Mouse (Mus musculus) intestine, embryonic 14.5 days (tissue): ENCODE measurements at regions not wholly inside any gene's neighbourhood (a gene's known extent, or its start where the extent isn't known, plus 50 kb on each side); places are given as distances from the start of the nearest gene placed in this dataset.
A peak's percentile ranks its signal among the peaks of the same experiment; 100 is the strongest.

Experiments used
- ATAC-seq: fragments of 200-750 bp; cut with Nextera tagmentation; replicated peaks from 2 replicates; pipeline ENCODE4 v1.8.0; 2017; ENCODE audit warnings: low read depth, moderate number of reproducible peaks, moderate TSS enrichment, moderate library complexity; ENCODE audit not compliant: low FRiP score, low TSS enrichment
- DNase-seq: peaks from one replicate; pipeline ENCODE4 v3.0.0-alpha.2; 2018; ENCODE audit warnings: low spot score
- H3K27ac ChIP-seq: fragments of 300-500 bp; sonication (generic); 2 replicates; pipeline ENCODE4 v1.5.1; 2014; ENCODE audit warnings: low read depth, mild to moderate bottlenecking, control low read depth
- H3K27me3 ChIP-seq: fragments of 300-500 bp; sonication (generic); replicated peaks from 2 replicates; pipeline ENCODE4 v1.6.1; 2014; ENCODE audit warnings: low read length, control low read depth; ENCODE audit not compliant: control insufficient read depth, insufficient read depth
- H3K36me3 ChIP-seq: fragments of 300-500 bp; sonication (generic); 2 replicates; pipeline ENCODE4 v1.6.1; 2014; ENCODE audit warnings: low read length, control low read depth; ENCODE audit not compliant: control insufficient read depth, insufficient read depth
- H3K4me1 ChIP-seq: fragments of 300-500 bp; sonication (generic); replicated peaks from 2 replicates; pipeline ENCODE4 v1.6.1; 2014; ENCODE audit warnings: low read length, control low read depth, mixed read lengths; ENCODE audit not compliant: control insufficient read depth, insufficient read depth
- H3K4me2 ChIP-seq: fragments of 300-500 bp; sonication (generic); 2 replicates; pipeline ENCODE4 v1.6.1; 2014; ENCODE audit warnings: low read length
- H3K4me3 ChIP-seq: fragments of 300-500 bp; sonication (generic); 2 replicates; pipeline ENCODE4 v1.5.1; 2014; ENCODE audit warnings: low read depth, low read length, control low read depth, mixed read lengths
- H3K9ac ChIP-seq: fragments of 300-500 bp; sonication (generic); 2 replicates; pipeline ENCODE4 v1.6.1; 2014; ENCODE audit warnings: mild to moderate bottlenecking, low read length
- H3K9me3 ChIP-seq: fragments of 300-500 bp; sonication (generic); 2 replicates; pipeline ENCODE4 v1.6.1; 2016; ENCODE audit warnings: low read length, control low read depth; ENCODE audit not compliant: control insufficient read depth
- WGBS: fragments of 180-500 bp; shearing (Covaris S2); extraction: QIAGEN DNeasy Blood & Tissue Kit; methylation state at CpG from one replicate; pipeline ENCODE4 v1.1.7; 2014; 5-methylcytosine and 5-hydroxymethylcytosine counted together

GRCm38 (mm10) chr10:37349261-37349660 lies 210.5 kb upstream of the Marcks start:
- ATAC-seq (no peak), DNase-seq (no peak)
- 56% methylated on average over 1 of the region's 1 CpGs for whole genome bisulfite sequencing
- no peaks in the 10 kb centered on the region for H3K27me3 ChIP-seq
- no peak overlapping the region for H3K4me2 ChIP-seq
- H3K9ac ChIP-seq: no peak overlapping the region
- H3K4me3 ChIP-seq: no peak overlapping the region
- H3K4me1 ChIP-seq: no peaks in the 10 kb centered on the region
- H3K36me3 ChIP-seq: no peaks in the 10 kb centered on the region
- H3K27ac ChIP-seq: no peak overlapping the region
- no peaks in the 10 kb centered on the region for H3K9me3 ChIP-seq

DNA sequence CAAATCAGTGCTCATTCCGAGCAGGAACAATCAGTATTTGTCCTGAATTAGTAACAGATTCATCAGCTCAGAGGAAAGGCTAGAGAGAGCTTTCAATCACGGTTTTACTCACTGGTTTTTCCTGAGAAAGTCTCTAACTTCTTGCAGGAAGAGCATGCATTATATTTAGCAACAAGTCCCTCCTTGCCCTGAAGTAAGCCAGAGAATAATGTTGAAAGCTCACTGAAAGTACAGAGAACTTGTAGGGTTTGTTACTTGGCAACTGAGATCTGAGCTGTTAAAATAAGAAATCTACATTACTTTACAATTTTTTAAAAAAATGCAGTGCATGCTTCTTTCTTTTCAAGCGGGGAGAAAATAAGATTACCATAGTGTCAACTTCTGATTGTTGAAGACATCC lies 209.7 kb upstream of the Marcks start:
- DNase-seq: no peak
- 70% methylated on average over 3 of the region's 3 CpGs for WGBS
- H3K27me3 ChIP-seq: no peaks in the 10 kb centered on the region
- no peaks in the 10 kb centered on the region for H3K4me1 ChIP-seq
- no peak overlapping the region for H3K4me3 ChIP-seq
- no peaks in the 10 kb centered on the region for H3K9me3 ChIP-seq
- no peak overlapping the region for H3K27ac ChIP-seq
- ATAC-seq: no peak
- no peak overlapping the region for H3K9ac ChIP-seq
- H3K4me2 ChIP-seq: no peak overlapping the region
- H3K36me3 ChIP-seq: no peaks in the 10 kb centered on the region

GRCm38 (mm10) chr10:37347661-37348060 lies 208.9 kb upstream of the Marcks start:
- no peaks in the 10 kb centered on the region for H3K9me3 ChIP-seq
- WGBS: 88% methylated on average over 3 of the region's 3 CpGs
- H3K36me3 ChIP-seq: no peaks in the 10 kb centered on the region
- DNase-seq: no peak
- H3K4me2 ChIP-seq: no peak overlapping the region
- H3K4me3 ChIP-seq: no peak overlapping the region
- ATAC-seq: no peak
- H3K27me3 ChIP-seq: no peaks in the 10 kb centered on the region
- H3K9ac ChIP-seq: no peak overlapping the region
- H3K27ac ChIP-seq: no peak overlapping the region
- H3K4me1 ChIP-seq: no peaks in the 10 kb centered on the region

- no peak for DNase-seq
- Histone ChIP-seq H3K4me1 (no peaks in the 10 kb centered on the region), H3K27ac (no peak overlapping the region), H3K4me2 (no peak overlapping the region), H3K4me3 (no peak overlapping the region), H3K27me3 (no peaks in the 10 kb centered on the region), H3K36me3 (no peaks in the 10 kb centered on the region), H3K9ac (no peak overlapping the region), H3K9me3 (no peaks in the 10 kb centered on the region)
- no peak for ATAC-seq
These were observed 204.0 kb upstream of the Marcks start for GRCm38 (mm10) chr10:37342675-37343074.

DNA sequence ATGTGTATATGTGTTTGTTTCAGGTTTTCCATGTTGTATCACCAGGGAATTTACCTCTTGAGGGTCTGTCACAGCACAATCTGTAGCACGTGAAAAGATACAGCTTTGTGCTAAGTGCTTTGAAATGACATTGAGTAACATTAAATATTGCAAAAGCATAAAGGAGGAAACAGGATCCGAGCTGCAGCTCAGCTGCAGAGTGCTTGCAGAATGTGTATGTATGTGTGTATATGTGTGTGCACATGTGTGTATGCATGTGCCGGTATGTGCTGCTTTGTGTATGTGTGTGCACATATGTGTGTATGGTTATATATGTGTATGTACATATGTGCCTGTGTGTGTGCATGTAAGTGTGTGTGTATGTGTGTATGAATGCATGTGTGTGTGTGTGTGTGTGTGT lies 200.9 kb upstream of the Marcks start:
- WGBS: 79% methylated on average over 3 of the region's 3 CpGs
- no peak overlapping the region for H3K9ac ChIP-seq

DNA sequence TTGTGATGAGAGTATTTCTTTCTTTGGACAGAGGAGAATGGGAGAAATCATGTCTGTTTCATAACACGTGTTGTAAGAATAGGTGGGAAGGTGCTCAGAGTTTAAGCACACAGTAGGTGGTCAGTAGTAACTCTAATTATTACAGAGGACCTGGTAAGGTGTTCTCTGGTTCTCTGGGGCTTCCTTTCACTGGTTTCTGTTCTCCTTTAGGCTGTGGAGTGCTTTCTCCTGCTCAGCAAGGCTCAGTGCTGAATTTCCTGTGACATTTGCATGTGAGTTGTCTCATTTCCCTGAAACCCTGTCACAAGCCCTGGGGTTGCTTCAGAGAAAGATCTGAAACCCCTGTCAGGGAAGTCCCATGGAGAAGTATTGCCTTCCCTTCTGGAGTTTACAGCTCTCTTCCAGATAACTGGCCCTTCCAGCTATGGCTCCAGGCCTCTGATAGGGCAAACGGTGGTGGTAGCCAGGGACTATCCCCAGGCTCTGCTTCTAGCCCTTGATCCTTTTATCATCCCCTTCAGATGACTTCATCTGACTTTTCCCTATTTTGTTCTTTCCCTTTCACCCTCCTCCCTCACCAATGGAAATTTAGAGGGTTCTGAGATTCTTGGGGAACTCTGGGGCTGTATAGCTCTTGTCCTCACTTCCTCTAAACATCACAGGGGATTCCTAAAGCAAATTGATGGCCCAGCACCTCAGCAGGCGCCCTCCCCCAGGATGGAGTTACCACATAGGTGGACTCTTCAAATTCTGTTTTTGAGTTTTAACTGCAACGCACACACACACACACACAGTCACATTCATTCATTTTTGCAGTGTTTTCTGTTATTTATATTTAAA lies 199.6 kb upstream of the Marcks start:
- Histone ChIP-seq H3K4me1 (no peaks in the 10 kb centered on the region; the same call in 1 of the 2 replicates), H3K27ac (no peak overlapping the region), H3K36me3 (no peaks in the 10 kb centered on the region), H3K4me2 (no peak overlapping the region), H3K4me3 (no peak overlapping the region), H3K9me3 (no peaks in the 10 kb centered on the region), H3K9ac (no peak overlapping the region), H3K27me3 (no peaks in the 10 kb centered on the region)
- ATAC-seq (no peak), DNase-seq (no peak)
- WGBS: 63% methylated on average over 4 of the region's 4 CpGs

More for the DNA sequence above, 200.9 kb upstream of the Marcks start:
- Histone ChIP-seq H3K36me3 (no peaks in the 10 kb centered on the region), H3K27ac (no peak overlapping the region), H3K4me3 (no peak overlapping the region), H3K9me3 (no peaks in the 10 kb centered on the region), H3K27me3 (no peaks in the 10 kb centered on the region), H3K4me2 (no peak overlapping the region), H3K4me1 (no peaks in the 10 kb centered on the region; the same call in 1 of the 2 replicates)
- DNase-seq (no peak), ATAC-seq (no peak)

- 14% methylated on average over 3 of the region's 3 CpGs for WGBS
- H3K9ac ChIP-seq: no peak overlapping the region
- H3K4me2 ChIP-seq: no peak overlapping the region
- ATAC-seq: peak; percentile 76; the same call in 1 of the 2 replicates
- H3K9me3 ChIP-seq: no peaks in the 10 kb centered on the region
- H3K27ac ChIP-seq: no peak overlapping the region
- no peaks in the 10 kb centered on the region for H3K36me3 ChIP-seq
- no peak for DNase-seq
- H3K4me3 ChIP-seq: no peak overlapping the region
- H3K4me1 ChIP-seq: no peaks in the 10 kb centered on the region; the same call in 1 of the 2 replicates
- no peaks in the 10 kb centered on the region for H3K27me3 ChIP-seq
These were observed 198.5 kb upstream of the Marcks start for GRCm38 (mm10) chr10:37337172-37337620.

GRCm38 (mm10) chr10:37335148-37335547 lies 196.4 kb upstream of the Marcks start:
- no peak for ATAC-seq
- no peak for DNase-seq
- Histone ChIP-seq H3K9ac (no peak overlapping the region), H3K27me3 (no peaks in the 10 kb centered on the region), H3K36me3 (no peaks in the 10 kb centered on the region), H3K4me2 (no peak overlapping the region), H3K4me3 (no peak overlapping the region), H3K4me1 (no peaks in the 10 kb centered on the region; the same call in 1 of the 2 replicates), H3K27ac (no peak overlapping the region), H3K9me3 (no peaks in the 10 kb centered on the region)
- WGBS: 50% methylated on average over 3 of the region's 3 CpGs

GRCm38 (mm10) chr10:37326168-37326534 lies 187.4 kb upstream of the Marcks start:
- Histone ChIP-seq H3K36me3 (no peaks in the 10 kb centered on the region), H3K27ac (no peak overlapping the region), H3K9ac (no peak overlapping the region), H3K4me3 (no peak overlapping the region), H3K9me3 (no peaks in the 10 kb centered on the region), H3K4me2 (0 out of 2 replicates have a peak overlapping the region, but pooled peaks have one; percentile 2), H3K4me1 (no peaks in the 10 kb centered on the region), H3K27me3 (no peaks in the 10 kb centered on the region)
- DNase-seq (peak; percentile 41), ATAC-seq (no peak)
- 55% methylated on average over 3 of the region's 3 CpGs for WGBS
